Mouse (Mus musculus) G1E (cell line): ENCODE data around the gene Mypn. TPM values are rescaled to one million over a fixed set of nuclear protein-coding genes. Genes with fewer than 3 reads are reported as not detected.
A peak's percentile ranks its signal among the peaks of the same experiment; 100 is the strongest.

Experiments
- ATAC-seq: 2 replicates; pipeline ENCODE4 v1.8.0; 2016; ENCODE audit warnings: mild to moderate bottlenecking; ENCODE audit not compliant: insufficient number of reproducible peaks, poor library complexity, low FRiP score, severe bottlenecking; ENCODE audit errors: extremely low read depth
- DNase-seq: peaks from one replicate; pipeline ENCODE4 v3.0.0; 2012; ENCODE audit warnings: low spot score
- H3K27me3 ChIP-seq: 2 replicates; pipeline ENCODE4 v1.6.1; 2012; ENCODE audit warnings: mild to moderate bottlenecking, low read length, inconsistent platforms; ENCODE audit not compliant: insufficient read depth
- H3K36me3 ChIP-seq: replicated peaks from 2 replicates; pipeline ENCODE3; 2012; ENCODE audit warnings: mild to moderate bottlenecking, inconsistent platforms
- H3K4me1 ChIP-seq: 2 replicates; pipeline ENCODE4 v1.6.1; 2012; ENCODE audit warnings: low read depth, low read length, inconsistent platforms, mixed read lengths; ENCODE audit not compliant: insufficient read depth
- H3K4me3 ChIP-seq: 2 replicates; pipeline ENCODE4 v1.5.1; 2012; ENCODE audit warnings: low read depth, mild to moderate bottlenecking, inconsistent platforms, low read length, moderate library complexity, mixed read lengths
- H3K9me3 ChIP-seq: replicated peaks from 2 replicates; pipeline ENCODE4 v1.6.1; 2012; ENCODE audit warnings: inconsistent platforms
- CTCF ChIP-seq: IDR thresholded peaks from 2 replicates; pipeline ENCODE4 v1.5.1; 2012; ENCODE audit warnings: low read depth, low read length, inconsistent platforms, mixed read lengths
- GATA1 ChIP-seq: IDR thresholded peaks from 2 replicates; pipeline ENCODE4 v1.6.1; 2012; ENCODE audit warnings: borderline replicate concordance, low read length, inconsistent platforms, mixed read lengths
- GATA2 ChIP-seq: IDR thresholded peaks from 2 replicates; pipeline ENCODE4 v1.6.1; 2012; ENCODE audit warnings: low read depth, low read length, inconsistent platforms, borderline replicate concordance
- POLR2AphosphoS5 ChIP-seq: IDR thresholded peaks from 2 replicates; pipeline ENCODE4 v1.6.1; 2012; ENCODE audit warnings: low read depth, low read length, inconsistent platforms; ENCODE audit not compliant: insufficient replicate concordance
- TAL1 ChIP-seq: conservative IDR thresholded peaks from 2 replicates; pipeline ENCODE4 v1.6.1; 2012; ENCODE audit warnings: low read depth, low read length, inconsistent platforms, mixed read lengths
- polyA plus RNA-seq: library from polyadenylated mRNA; stranded (reverse); fragments of >175 nt; gene quantifications from 2 replicates; pipeline ENCODE4 v1.2.3, GENCODE M21; 2012
- total RNA-seq, 2 experiments: library from RNA; stranded (forward) in 1 of 2; stranded (reverse) in 1 of 2; fragments of 200-1000 nt in 1 of 2; fragments of >200 nt in 1 of 2; fragmentation: Nextera tagmentation in 1 of 2; gene quantifications; 2 replicates each; pipeline ENCODE4 v1.2.3; 2014 to 2017

Mypn gene
- total RNA-seq (2014; fragmentation: Nextera tagmentation) (not detected in 2 replicates), total RNA-seq (2017) (not detected in 2 replicates), polyA plus RNA-seq (not detected in 2 replicates)

- H3K27me3 ChIP-seq: no peaks in the 10 kb centered on the region
- H3K36me3 ChIP-seq: no peaks in the 10 kb centered on the region
- no peaks in the 10 kb centered on the region for H3K4me1 ChIP-seq
- DNase-seq (no peak), ATAC-seq (no peak)
- TF ChIP-seq GATA1 (no peak), TAL1 (no peak), CTCF (no peak), GATA2 (no peak), POLR2AphosphoS5 (no peak)
- no peak within 1 kb of the TSS for H3K4me3 ChIP-seq
- no peaks in the 10 kb centered on the region for H3K9me3 ChIP-seq
Observed at GRCm38 (mm10) chr10:63203728-63204127, at the start of gene Mypn. Gene Mypn, minus strand, starts transcription at chr10:63203952.

GRCm38 (mm10) chr10:63248421-63248820 is 44.7 kb upstream of the Mypn start:
- Histone ChIP-seq H3K4me3 (no peak overlapping the region), H3K36me3 (peaks cover 24% of the 10 kb centered on the region), H3K27me3 (no peaks in the 10 kb centered on the region), H3K4me1 (no peaks in the 10 kb centered on the region; the same call in 1 of the 2 replicates), H3K9me3 (no peaks in the 10 kb centered on the region)
- TF ChIP-seq POLR2AphosphoS5: no peak
- no peak for DNase-seq
- no peak for ATAC-seq

- Histone ChIP-seq H3K27me3 (no peaks in the 10 kb centered on the region), H3K4me1 (no peaks in the 10 kb centered on the region; the same call in 1 of the 2 replicates), H3K4me3 (no peak overlapping the region), H3K9me3 (no peaks in the 10 kb centered on the region), H3K36me3 (peaks cover 18% of the 10 kb centered on the region)
- DNase-seq (no peak), ATAC-seq (no peak)
- TF ChIP-seq TAL1: no peak
- TF ChIP-seq GATA1: no peak
- TF ChIP-seq CTCF: no peak
- no peak for TF ChIP-seq GATA2
- no peak for TF ChIP-seq POLR2AphosphoS5
Observed at GRCm38 (mm10) chr10:63247457-63247856, 43.7 kb upstream of the Mypn start.

GRCm38 (mm10) chr10:63245846-63246245 is 42.1 kb upstream of the Mypn start:
- H3K36me3 ChIP-seq: peaks cover 13% of the 10 kb centered on the region
- no peak overlapping the region for H3K4me3 ChIP-seq
- DNase-seq (no peak), ATAC-seq (no peak)
- no peaks in the 10 kb centered on the region for H3K9me3 ChIP-seq
- no peaks in the 10 kb centered on the region for H3K27me3 ChIP-seq
- H3K4me1 ChIP-seq: no peaks in the 10 kb centered on the region; the same call in 1 of the 2 replicates
- no peak for TF ChIP-seq TAL1
- TF ChIP-seq CTCF: no peak
- no peak for TF ChIP-seq POLR2AphosphoS5
- no peak for TF ChIP-seq GATA1
- TF ChIP-seq GATA2: no peak

DNA sequence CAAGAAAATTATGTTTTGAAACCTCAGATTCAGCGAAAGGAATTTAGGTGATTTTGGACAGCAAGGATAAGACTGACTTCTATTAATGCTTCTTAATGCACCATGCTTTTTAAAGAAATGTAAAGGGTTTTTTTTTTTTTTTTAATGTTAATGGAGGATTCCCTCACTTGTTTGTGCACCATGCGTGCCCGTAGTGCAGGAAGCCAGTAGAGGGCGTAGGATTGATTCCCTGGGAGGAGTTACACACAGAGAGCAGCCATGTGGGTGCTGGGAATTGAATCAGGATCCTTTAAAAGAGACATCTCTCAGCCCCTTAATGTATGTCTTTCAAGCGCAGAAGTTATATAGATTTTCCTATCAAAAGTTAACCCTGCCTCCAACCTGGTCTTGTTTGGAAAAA is 41.0 kb upstream of the Mypn start:
- Histone ChIP-seq H3K4me3 (peak overlapping the region; percentile 82), H3K27me3 (no peaks in the 10 kb centered on the region), H3K36me3 (peaks cover 6% of the 10 kb centered on the region), H3K9me3 (no peaks in the 10 kb centered on the region), H3K4me1 (no peaks in the 10 kb centered on the region; the same call in 1 of the 2 replicates)
- ATAC-seq: no peak
- TF ChIP-seq TAL1 (no peak), GATA2 (no peak)
- peak; percentile 5 for DNase-seq

DNA sequence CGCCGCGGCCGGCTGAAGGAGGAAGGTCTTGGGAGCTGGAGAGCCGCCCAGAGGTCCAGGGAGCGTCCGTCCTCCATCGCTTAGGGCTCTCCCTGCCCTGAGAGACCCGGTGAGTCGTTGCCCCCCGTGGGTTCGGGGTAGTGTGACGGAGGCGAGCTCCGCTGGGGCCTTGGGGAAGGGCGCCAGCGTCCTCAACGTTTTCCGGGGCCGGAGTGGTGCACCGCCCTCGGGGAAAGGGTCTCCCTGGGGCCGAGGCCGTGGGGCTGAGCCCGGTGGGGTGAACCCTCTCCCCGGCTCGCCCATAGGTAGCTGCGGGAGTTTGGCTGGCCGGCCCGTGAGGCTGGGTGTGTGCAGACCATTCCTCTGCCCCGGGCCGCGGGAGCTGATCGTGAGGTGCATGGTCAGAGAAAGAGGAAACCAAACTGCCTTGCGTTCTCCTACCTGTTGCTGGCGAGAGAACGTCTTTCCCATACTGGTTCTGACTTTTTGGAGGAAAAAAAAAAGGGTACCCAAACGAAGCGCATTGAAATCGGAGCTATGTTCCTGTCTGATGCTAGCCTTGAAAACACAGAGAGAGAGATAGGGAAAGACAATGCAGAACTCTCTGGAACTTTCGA is 40.4 kb upstream of the Mypn start:
- no peaks in the 10 kb centered on the region for H3K9me3 ChIP-seq
- H3K27me3 ChIP-seq: no peaks in the 10 kb centered on the region
- ATAC-seq (no peak), DNase-seq (peak; percentile 19)
- TF ChIP-seq POLR2AphosphoS5: no peak
- H3K4me1 ChIP-seq: no peaks in the 10 kb centered on the region; the same call in 1 of the 2 replicates
- H3K4me3 ChIP-seq: peak overlapping the region; percentile 82
- peaks cover 6% of the 10 kb centered on the region for H3K36me3 ChIP-seq

DNA sequence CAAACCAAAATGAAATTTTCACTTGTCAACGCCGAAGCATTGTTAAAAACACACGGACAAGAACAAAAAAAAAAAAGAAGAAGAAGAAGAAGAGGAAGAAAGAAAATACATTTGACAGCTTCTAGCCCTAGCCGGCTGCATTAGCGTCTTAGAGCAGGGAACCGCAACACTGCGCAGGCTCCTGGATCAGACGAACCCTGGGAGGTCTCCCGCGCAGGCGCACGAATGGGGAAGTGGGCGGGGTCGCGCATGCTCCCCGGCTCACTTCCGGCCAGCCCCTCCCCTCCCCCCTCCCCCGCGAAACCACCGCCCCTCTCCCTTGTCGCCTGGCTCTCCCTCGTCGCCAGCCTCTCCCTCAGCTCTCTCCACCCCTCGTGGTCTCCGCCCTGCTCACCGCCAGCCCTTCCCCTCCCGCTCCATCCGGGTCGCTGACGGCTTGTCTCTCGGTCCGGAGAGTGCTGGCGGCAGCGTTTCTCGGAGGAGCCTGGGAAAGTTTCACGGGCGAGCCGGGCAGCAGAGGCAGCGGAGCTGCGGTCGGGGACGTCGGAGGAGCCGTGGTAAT is 39.8 kb upstream of the Mypn start, which contains the start of gene Herc4:
Gene Herc4, plus strand, starts transcription at position 318 of the 562 bp plus-strand sequence.
- peaks cover 6% of the 10 kb centered on the region for H3K36me3 ChIP-seq
- H3K4me1 ChIP-seq: no peaks in the 10 kb centered on the region; the same call in 1 of the 2 replicates
- H3K4me3 ChIP-seq: peak within 1 kb of the TSS; percentile 82
- ATAC-seq (peak; percentile 100), DNase-seq (peak; percentile 78)
- no peaks in the 10 kb centered on the region for H3K9me3 ChIP-seq
- TF ChIP-seq POLR2AphosphoS5 (no peak), TAL1 (no peak), GATA2 (no peak), GATA1 (no peak), CTCF (no peak)
- no peaks in the 10 kb centered on the region for H3K27me3 ChIP-seq
